Mouse (Mus musculus) gonadal fat pad, adult 2 months (tissue): ENCODE measurements around the gene Kcns1. TPM values are rescaled to one million over a fixed set of nuclear protein-coding genes. Genes with fewer than 3 reads are reported as not detected.
"Not testable (repeated sequence)": the region's sequence is repeated elsewhere in the genome, so short reads cannot be mapped to it uniquely, and the experiment has no call there.

ENCODE experiments used
- DNase-seq: peaks from one replicate; pipeline ENCODE4 v3.0.0-alpha.2; 2012; ENCODE audit warnings: low read depth
- polyA plus RNA-seq: library from polyadenylated mRNA; depleted of rRNA; stranded (reverse); fragments of >200 nt; gene quantifications from 2 replicates; pipeline ENCODE4 v1.2.3, GENCODE M21; 2012; rRNA removed

Kcns1 gene
- 0.46 and 2.2 TPM in 2 replicates for polyA plus RNA-seq

DNA sequence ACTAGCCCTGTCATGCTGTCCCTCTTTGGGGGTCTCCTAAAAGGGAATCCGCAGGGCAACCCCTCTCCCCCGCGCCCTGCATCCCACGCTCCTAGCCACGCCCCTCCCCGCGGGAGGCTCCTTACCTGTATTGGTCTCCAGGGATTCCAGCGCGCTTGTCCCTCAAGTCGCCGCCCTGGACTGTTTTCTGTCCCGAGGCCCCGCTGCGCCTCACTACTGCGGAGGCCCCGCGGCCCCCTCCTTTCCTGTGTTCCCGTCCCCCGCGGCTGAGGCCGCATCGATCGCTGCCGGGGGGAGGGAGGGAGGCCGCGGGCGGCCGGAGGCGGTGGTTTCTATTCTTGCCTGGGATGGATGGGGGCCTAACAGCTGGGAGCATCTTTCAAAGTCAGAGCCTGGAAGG lies at the start of gene Kcns1:
Gene Kcns1, minus strand, starts transcription at position 212 of the 400 bp plus-strand sequence.
- no peak for DNase-seq

- DNase-seq, result no peak
Measured at GRCm38 (mm10) chr2:164219295-164219694, 48.4 kb upstream of the Kcns1 start.

DNA sequence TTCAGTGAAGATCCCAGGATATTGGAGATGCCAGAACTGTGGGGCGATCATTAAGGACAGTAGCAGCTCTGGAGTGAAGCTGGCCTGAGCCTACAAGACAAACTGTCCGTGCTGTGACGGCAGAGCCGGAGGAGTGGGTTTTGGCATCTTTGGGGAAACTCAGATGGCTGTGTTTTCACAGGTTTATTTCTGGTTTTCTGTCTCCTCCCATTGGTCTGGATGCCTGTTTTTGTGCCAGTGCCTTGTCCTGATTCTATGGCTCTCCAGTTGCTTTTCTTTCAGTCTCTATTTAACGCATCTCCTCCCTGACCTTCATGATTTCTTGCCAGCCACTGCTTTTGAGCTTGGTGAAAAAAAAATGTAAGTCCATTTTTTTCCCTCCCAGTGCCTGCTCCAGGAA lies 41.8 kb upstream of the Kcns1 start:
- DNase-seq, result no peak

DNA sequence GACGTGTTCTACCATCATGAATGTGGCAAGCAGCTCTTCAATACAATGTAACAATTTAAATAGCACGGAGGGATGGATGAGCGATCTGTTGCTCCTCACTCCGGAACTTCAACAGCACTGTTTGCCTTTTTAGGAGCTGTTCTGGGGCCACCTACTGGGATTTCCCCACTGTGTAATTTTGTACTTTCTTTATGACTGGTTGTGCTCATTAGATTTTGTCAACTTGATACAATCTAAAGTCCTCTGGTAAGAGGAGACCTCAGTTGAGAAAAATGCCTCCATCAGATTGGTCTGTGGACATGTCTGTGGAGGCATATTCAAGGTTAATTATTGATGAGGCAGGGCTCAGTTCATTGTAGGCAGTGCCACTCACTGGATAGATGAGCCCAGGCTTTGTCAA lies 40.0 kb upstream of the Kcns1 start:
- no peak for DNase-seq

DNA sequence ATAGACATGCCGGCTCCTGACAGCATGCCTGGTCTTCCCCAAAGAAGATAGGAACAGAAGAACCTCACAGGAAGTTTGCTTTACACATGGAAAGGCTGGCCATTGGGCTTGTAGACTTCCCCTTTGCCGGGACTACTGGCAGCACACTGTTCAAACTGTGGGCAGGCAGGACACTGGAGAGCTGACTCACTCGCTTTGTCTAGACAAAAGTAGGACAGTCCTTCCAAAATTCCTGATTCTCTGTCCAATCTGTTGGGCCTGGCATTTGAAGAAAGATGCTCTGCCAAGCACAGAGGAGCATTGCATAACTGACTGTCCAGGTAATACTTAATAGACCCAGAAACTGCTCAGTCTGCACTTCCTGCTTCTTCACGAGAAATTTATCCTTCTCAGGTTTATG lies 35.8 kb upstream of the Kcns1 start:
- DNase-seq, result no peak

GRCm38 (mm10) chr2:164206011-164206410 lies 35.1 kb upstream of the Kcns1 start:
- DNase-seq, result not testable (repeated sequence)

- DNase-seq, result no peak
Measured at GRCm38 (mm10) chr2:164199626-164200327, 28.9 kb upstream of the Kcns1 start, which contains the start of gene Wfdc15a. Wfdc15a (minus strand) TSS chr2:164200130.

- DNase-seq, result no peak
Measured at GRCm38 (mm10) chr2:164196700-164196990, 25.7 kb upstream of the Kcns1 start.

GRCm38 (mm10) chr2:164195971-164196699 lies 25.2 kb upstream of the Kcns1 start:
- no peak for DNase-seq

- no peak for DNase-seq
Measured at GRCm38 (mm10) chr2:164194959-164195630, 24.2 kb upstream of the Kcns1 start.

- no peak for DNase-seq
Measured at GRCm38 (mm10) chr2:164192279-164192678, 21.4 kb upstream of the Kcns1 start.

DNA sequence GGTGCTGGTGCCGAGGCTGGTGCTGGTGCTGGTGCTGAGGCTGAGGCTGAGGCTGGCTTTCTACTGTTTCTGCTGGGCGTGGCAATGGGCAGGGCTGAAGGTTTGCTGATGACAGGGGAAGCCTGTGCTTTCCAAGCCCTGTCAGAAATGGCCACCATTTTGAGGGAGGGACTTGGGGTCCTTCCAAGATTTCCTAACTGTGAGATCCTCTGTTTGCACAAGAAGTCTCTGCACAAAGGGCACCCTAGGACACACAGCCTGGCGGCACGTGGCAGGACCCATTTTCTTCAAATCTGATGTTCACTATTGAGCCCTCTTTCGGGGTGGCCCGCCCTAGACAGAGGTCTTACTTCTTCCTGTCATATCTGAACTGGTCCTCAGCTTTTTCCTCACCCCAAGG lies 19.7 kb upstream of the Kcns1 start, which contains the start of gene Wfdc12:
Gene Wfdc12, minus strand, starts transcription at position 33 of the 400 bp plus-strand sequence.
- DNase-seq, result no peak

GRCm38 (mm10) chr2:164188722-164189121 lies 17.8 kb upstream of the Kcns1 start:
- no peak for DNase-seq

DNA sequence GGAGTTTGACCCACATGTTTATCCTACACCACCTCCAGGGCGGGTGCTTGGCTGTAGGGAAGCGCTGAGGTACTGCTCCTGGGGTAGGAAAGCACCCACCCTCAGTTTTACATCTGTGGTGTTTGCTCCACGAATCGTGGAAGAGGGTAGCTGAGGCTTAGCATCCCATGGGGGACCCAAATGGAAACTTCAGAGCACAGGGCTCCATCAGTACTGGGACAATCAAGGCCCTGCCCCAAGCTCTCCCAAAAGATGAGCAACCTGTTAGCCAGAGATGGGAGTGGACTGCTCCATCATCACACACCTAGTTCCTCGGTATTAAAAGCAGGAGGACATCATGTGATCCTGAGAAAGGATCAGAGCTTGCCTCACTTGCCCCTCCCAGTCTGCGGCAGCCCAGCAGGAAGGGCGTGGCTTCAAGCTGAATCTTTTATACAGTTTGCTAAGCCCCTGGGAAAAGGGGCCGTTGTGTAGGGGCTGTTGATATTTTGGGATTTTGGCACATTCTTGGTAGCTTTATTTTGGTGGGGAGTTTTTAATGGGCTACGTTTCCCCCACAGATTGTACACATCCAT lies 13.3 kb upstream of the Kcns1 start:
- no peak for DNase-seq

DNA sequence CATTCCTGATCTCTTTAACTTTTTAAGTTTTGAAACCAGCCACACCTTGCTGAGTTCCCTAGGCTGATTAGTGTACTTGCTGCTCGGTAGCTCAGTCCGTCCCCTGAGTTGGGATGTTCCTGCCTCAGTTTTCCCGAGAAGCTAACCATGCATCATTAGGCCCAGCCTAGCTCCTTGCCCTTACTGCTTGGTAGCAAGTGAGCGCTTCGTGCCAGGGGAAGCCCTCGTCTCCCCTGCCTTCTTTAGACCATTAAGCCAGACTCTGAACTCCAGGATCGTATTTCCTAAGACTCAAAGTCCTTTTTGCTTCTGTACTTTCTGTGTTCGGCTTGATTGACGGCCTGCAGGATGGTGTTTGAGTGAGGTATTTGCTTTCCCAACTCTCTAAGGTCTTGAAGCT lies 12.4 kb upstream of the Kcns1 start:
- DNase-seq, result no peak

DNA sequence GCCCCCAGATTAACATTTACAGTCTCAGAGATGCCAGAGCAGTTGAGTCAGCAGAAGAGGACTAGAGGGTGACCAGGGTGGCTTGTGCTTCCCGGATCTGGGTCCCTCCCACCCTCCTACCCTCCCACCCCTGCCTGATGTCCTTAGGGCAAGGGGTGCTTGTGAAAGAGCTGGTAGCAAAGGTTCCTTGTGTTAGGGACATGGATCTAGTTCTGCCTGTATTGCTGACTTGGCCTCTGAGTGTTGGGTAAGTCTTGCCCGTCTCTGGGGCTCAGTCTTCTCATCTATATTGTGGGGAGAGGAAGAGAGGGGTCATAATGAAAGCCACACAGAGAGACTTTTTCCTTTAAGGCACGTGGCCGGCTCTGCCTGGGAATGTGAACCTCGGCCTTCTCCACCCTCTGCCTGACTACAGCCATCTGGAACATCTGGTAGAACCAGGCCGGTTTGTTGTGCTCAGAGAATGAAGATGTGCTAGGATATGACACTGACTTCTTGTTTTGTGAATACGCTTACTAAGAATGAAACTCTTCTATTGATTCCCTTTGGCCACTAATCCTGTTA lies 11.9 kb upstream of the Kcns1 start, which contains the start of gene Wfdc5:
Gene Wfdc5, minus strand, starts transcription at position 51 of the 564 bp plus-strand sequence.
- DNase-seq, result no peak

DNA sequence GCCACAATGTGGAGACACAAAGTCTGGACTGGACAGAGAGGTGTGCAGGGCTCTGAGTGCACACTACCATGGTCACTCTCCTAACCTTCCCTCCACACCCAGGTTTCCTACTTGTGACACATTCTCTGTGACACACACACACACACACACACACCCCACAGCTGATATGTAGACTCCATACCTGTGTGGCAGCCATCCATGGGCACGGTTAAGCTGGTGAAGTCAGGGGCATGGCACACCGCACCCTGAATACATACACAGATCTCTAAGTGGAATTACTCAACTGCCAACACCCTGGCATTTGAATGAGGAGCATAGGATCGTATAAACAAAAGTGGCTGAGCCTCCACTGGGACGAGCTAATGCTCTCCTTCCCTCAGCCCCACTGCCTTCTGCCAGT lies 9.9 kb upstream of the Kcns1 start:
- no peak for DNase-seq

- no peak for DNase-seq
Measured at GRCm38 (mm10) chr2:164180124-164180523, 9.2 kb upstream of the Kcns1 start.

GRCm38 (mm10) chr2:164177831-164178230 lies 6.9 kb upstream of the Kcns1 start:
- no peak for DNase-seq

DNA sequence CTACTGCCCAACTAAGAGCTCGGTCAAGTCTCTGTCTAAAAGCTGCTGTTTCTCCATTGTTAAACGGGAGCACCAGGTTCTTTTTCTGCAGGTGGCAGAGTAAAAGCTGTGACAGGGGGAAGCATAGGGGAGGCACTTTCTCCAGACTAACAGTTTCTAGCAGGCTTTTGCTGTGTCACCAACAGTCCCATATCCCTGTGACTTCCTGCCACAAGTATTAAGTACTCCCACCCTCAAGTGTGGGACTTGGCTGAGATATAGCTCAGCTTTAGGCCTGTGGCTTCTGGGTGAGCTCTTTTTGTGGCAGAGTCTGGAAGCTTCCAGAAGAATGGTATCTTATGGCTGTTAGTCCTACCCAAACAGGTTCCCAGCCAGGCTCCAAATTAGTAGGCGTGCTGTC lies 4.9 kb upstream of the Kcns1 start:
- no peak for DNase-seq

DNA sequence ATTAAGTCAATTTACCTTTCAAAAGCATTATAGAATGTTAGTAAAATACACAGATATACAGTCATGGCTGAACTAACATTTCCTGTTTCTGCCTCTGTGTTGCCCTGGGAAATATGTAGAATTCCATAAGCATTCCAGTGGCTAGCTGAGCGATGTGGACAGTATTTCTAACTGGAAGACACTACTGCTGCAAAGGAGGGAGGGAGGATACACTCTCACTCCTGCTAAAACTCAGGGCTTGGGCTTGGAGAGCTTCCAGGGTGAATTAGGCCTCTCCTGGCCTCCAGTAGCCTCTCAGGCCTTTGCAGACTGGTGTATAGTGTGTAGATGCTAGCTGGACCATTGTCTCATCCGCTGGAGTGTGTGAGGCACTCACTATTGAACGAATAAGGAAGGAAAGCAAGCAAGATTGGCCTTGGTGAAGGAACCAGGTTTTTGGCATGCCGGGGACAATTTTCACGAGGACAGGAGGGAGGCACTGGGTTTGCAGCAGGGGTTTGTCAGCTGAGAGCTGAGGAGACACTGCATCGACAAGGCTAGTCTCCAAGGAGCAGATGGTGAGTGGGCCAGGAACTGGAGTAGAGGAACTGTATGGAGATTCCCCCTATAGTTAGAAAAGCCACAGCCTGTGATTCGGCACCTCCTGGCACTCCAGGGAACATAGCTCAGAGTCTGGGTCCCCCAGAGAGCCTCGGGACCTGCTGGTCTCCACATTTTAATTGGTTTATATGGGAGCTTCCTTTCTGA lies 3.9 kb upstream of the Kcns1 start:
- DNase-seq, result no peak
